Mouse (Mus musculus) embryonic fibroblast, embryonic 13.5 days (primary cell): ENCODE measurements around the gene Rpap1.

Experiments used
- CTCF ChIP-seq: IDR thresholded peaks from 2 replicates; pipeline ENCODE4 v1.5.1; 2011; ENCODE audit warnings: mild to moderate bottlenecking, control low read depth, low read length, moderate library complexity, borderline replicate concordance; ENCODE audit not compliant: insufficient read depth
- POLR2A ChIP-seq: IDR thresholded peaks from 2 replicates; pipeline ENCODE4 v1.6.1; 2011; ENCODE audit warnings: low read depth, mild to moderate bottlenecking, control low read depth, low read length, moderate library complexity

DNA sequence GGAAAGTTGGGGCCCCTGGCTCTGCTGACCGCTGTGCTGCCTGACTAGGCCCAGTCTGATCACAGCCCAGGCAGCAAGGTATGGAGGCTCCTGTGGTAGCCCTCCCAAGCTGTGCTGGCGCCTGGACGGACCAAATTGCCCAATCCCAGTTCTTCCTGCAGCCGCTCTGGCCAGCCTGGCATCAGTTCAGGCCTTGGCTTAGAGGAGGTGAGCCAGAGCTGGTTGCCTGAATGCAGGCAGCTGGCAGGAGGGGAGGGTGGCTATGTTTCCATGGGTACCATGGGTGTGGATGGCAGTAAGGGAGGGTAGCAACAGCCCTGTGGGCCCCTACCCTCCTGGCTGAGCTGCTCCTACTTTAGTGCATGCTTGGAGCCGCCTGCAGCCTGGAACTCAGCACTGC, 29.7 kb upstream of the Rpap1 start:
- TF ChIP-seq CTCF (no peak), POLR2A (no peak)
